15 mouse cellular contexts compared by ENCODE assay signal in the genomic region with DNA sequence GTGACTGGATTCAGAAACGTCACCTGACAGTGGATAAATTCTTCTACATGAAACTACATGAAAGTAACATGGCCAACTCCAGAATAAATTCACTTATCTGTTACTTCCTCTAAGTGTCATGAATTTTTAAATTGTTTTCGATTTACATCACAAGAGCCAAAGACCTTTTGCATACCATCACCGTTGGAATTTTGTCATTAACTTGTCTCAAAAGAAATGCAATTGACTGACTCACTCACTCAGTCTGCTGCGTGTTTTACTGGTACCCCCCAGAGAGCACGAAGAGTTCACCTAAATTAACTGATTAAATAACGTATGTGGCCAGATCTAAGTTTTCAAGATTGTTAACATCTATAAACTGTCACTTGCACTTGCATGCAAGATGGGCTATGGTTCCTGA.
"Had no signal": no experiment of that assay in that cellular context is flagged by ENCODE, and none has a peak within 500 bp of the region (broad histone marks: within the 10 kb centered on the region; RNA-seq: fewer than 3 reads in every experiment).

No protein-coding gene starts in this region.

- H3K9me3 ChIP-seq: neural tube, embryonic 13.5 days; neural tube, embryonic 15.5 days; stomach, embryonic 15.5 days had no signal

- H3K9ac ChIP-seq: neural tube, embryonic 13.5 days; neural tube, embryonic 15.5 days; stomach, embryonic 15.5 days had no signal

- H3K27ac ChIP-seq: neural tube, embryonic 13.5 days; neural tube, embryonic 15.5 days; stomach, embryonic 15.5 days; stomach, postnatal 0 days had no signal

- H3K4me2 ChIP-seq: neural tube, embryonic 13.5 days; neural tube, embryonic 15.5 days; stomach, embryonic 15.5 days had no signal

- H3K36me3 ChIP-seq: neural tube, embryonic 13.5 days; neural tube, embryonic 15.5 days; stomach, embryonic 15.5 days had no signal

- DNase-seq: retina, postnatal 1 day; right cerebral cortex, adult 18-20 months; right cerebral cortex, postnatal 14 days; right cerebral cortex, postnatal 25 days; right cerebral cortex, postnatal 4 days; spleen, adult 18-20 months; thymus, adult 18-20 months; thymus, postnatal 14 days; thymus, postnatal 25 days; thymus, postnatal 36 days; thymus, postnatal 4 days had no signal

- H3K27me3 ChIP-seq: neural tube, embryonic 13.5 days; neural tube, embryonic 15.5 days; stomach, embryonic 15.5 days had no signal

- H3K4me3 ChIP-seq: neural tube, embryonic 13.5 days; neural tube, embryonic 15.5 days; stomach, embryonic 15.5 days had no signal

- H3K4me1 ChIP-seq: neural tube, embryonic 13.5 days; neural tube, embryonic 15.5 days; stomach, embryonic 15.5 days had no signal
